Mouse (Mus musculus): ENCODE results near the gene Lrrn3. TPM values are rescaled to one million over a fixed set of nuclear protein-coding genes. Genes with fewer than 3 reads are reported as not detected.

Gene Lrrn3
- 0.96 and 1.1 TPM in 2 replicates for polyA plus RNA-seq (2012; rRNA removed)

DNA sequence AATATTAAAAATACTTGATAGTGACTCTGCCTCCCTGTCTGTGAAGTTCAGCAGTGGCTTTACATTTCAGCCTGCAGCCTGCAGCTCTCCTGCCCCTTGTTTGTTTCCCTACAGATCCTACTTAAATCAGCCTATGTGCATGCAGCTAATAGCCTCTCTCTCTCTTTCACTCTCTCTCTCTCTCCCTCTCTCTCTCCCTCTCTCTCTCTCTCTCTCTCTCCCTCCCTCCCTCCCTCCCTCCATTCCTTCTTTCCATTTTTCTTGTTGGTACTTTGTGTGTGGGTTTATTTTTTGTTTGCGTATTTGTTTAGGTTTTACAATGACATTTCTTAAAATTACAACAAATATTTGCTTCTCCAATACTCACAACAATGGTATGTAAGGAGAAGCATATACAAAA is at the start of gene Lrrn3:
TSS of gene Lrrn3 (minus strand) at position 101 of the 400 bp plus-strand sequence.
- DNase-seq (ENCODE audit: low spot score), result no peak

GRCm38 (mm10) chr12:41528410-41528809 is 42.2 kb upstream of the Lrrn3 start:
- DNase-seq (ENCODE audit: low spot score), result no peak

DNA sequence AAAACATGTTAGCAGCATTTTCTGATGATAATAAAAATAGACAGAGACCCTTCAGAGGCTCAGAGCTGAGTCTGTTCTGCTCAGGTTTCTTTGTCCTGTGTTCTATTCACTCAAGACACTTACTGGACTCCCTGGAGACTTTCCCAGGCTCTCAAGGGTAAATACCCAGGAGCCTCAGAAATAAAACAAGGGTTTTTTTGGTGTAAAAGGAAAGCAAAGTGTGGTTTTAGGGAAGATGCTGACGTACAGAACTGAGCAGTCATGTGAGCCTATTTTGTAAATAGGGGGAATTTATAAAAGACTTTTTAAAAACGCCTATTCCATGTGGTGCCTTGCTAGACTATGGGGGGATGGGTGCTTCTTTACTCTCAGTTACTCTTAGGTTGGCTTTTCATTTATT is 40.5 kb upstream of the Lrrn3 start:
- no peak for DNase-seq (ENCODE audit: low spot score)

DNA sequence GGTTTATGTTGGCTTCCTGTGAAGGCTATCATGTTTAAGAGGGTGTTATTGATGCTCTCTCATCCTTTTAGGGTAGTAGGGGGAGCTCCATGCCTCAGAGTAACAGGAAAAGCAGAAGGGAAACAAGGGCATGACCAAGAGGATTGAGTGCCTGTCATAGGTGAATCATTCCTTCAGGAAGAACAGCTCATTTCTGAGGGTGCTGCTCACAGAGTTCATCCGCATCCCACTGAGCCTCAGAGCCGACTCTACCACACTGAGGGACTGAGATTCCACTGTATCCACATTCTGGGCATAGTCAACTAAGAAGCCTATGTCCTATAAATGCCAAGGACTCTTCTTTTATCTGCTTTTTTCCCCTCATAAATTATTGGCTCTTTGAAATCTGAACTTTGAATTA is 35.4 kb upstream of the Lrrn3 start:
- no peak for DNase-seq (ENCODE audit: low spot score)

DNA sequence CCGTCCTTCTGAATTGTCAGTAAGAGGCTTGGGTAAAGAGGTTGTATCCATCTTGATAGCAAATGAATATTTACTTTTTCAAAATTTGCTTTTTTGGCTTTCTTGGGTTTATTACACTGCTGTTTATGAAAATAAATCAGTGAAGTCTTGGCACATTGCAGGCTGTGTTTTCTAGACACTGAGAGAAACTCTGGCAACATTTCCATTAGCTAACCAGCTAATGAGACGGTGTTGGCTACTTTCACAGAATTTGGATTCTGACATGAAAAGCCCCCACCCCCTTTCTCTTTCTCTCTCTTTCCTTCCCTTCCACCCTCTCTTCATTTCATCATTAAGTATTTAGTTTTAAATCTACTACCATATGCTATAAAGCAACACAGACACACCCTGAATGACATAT is 34.1 kb upstream of the Lrrn3 start:
- DNase-seq (ENCODE audit: low spot score), result no peak

DNA sequence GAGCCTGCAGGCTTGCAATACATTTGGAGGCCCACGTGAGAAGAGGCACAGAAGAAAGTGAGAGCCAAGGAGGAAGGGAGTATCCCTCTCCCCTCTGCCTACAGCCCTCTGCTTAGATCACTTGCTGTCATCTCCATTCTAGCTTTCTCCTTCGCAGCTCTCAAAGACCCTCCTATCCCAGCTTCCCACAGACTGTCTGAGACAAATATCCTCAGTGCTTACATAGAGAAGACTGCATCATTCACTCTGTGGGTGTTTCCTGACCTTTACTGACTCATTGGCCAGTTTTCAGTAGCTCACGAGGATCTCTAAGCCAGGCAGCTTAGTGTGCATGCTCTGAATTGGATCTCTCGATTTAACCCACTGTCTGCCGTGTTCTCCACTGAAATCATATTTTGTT is 32.7 kb upstream of the Lrrn3 start:
- no peak for DNase-seq (ENCODE audit: low spot score)

DNA sequence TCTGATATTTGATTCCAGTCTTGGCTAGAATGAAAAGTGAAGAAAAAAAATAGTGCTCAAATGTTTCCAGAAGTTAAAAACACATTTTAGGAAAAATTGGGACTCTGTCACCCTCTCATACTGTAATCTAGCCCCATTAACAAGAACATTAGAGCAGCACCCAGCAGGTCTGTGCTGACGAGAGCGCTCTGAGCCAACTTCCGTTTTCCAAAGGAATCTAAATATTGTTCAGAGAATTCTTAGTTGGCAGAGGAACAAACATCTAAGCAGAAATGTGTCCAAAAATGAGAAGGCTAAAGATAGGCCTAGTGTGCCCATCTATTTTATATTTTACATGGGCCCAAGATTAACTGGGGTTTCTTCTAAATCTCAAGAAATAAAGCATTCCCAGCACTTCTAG is 24.4 kb upstream of the Lrrn3 start:
- DNase-seq (ENCODE audit: low spot score), result no peak

GRCm38 (mm10) chr12:41508610-41509009 is 22.4 kb upstream of the Lrrn3 start:
- no peak for DNase-seq (ENCODE audit: low spot score)

DNA sequence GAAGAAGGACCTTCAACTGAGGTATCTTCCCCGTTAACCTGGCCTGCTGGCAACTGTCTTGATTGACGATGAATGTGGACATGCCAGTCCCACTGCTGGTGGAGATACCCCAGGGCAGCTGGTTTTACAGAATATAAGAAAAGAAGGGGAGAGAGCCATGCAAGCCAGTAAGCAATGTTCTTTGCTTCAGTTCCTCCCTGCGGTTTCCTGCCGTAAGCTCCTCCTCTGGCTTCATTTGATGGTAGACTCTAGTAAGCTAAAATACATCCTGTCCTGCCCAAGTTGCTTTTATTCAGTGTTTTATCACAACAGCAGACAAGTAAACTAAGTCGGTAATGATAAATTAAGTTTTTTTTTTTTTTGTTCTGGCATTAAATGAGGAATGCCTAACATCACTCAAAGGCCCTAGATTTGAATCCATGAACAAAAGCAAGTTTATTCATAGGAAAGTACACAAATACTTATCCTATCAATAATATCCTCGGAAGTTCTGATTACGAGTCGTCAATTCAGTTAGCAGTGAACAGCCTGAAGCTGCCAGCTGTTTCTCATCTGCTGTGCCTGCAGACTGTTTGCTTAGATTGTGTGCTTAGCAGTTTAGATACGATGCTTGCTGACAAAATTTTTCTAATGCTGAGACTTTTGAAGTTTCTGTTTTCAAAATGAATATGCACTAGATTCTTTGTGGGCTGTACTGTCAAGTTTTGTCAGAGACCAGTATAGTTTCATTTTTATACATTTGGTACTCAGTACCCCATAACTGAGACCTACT is 14.0 kb upstream of the Lrrn3 start:
- DNase-seq (ENCODE audit: low spot score), result no peak

DNA sequence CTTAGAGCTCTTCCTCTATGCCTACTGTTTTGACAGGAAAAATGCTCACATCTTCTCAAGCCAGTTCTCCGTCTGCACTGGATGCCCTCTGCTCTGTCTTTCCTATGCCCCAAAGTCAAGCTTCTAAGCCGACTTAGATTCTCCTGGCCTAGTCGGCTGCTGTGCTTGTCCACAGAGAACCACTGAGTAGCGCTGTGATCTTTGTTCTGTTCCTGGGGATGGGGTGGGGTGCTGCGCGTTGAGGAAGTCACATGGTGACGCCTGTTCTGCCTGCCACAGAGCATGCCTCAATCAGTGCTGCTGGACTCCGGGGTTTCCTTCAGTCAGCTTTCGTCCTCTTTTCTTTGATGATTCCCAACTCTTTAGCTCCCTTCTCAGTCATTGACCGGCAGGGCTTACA is 8.4 kb upstream of the Lrrn3 start:
- no peak for DNase-seq (ENCODE audit: low spot score)

DNA sequence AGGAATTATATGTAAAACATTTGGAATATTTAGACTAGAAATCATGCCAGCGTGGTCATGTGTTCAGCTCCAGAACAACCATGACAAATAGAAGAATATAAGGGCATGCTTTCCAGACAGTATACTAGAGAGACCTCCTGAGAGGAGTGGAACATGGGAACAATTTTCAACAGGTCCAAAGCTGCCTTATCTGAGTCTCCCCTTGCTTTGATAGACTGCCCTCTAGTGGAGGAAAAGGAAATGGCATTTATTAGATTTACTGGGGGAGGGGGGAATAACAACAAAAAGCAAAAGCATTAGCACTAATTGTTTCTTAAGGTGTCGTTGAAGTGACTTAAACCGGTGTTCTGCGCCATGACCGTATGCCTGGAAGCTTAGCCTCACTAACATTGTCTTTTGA is 774 bp upstream of the Lrrn3 start:
- no peak for DNase-seq (ENCODE audit: low spot score)

- DNase-seq (ENCODE audit: low spot score), result no peak
These were observed 567 bp downstream of the Lrrn3 start for GRCm38 (mm10) chr12:41485512-41486215.

DNA sequence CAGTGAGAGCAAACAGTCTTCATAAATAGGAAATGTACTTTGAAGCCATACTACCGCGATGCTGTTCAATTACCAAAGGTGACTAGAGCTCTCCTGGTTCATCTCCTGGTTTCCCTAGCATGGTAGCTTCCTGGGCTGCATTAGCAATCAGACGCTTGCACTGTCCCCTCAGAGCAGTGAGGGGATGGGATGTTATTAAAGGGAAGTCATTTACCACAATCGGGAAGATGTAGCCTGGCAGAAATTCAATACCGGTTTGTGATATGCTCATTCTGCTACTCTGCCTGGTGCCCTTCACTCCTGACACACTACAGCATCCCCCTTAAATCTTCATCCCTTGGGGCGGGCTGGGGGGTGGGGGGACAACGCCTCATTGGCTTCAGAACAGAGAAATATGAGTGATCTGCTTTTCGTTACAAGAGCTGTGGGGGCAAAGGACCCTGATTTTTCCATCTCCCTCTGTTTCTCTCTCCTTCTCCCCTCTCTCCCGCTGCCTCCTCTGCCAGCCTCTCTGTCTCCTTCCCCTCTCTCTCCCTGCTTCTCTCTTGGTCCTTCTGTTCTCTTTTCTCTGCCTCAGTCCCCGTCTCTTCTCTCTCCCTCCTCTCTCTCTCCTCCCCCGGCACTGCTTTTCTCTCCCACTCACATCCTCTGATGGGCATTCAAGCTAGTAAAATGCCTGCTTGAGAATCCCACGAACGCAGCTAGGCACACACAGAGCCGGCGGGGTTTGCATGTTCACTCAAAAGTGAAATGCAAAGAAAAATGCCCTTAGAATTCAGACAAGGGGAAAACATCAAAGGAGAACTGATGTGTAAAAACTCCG is 1.3 kb downstream of the Lrrn3 start:
- DNase-seq (ENCODE audit: low spot score), result no peak

DNA sequence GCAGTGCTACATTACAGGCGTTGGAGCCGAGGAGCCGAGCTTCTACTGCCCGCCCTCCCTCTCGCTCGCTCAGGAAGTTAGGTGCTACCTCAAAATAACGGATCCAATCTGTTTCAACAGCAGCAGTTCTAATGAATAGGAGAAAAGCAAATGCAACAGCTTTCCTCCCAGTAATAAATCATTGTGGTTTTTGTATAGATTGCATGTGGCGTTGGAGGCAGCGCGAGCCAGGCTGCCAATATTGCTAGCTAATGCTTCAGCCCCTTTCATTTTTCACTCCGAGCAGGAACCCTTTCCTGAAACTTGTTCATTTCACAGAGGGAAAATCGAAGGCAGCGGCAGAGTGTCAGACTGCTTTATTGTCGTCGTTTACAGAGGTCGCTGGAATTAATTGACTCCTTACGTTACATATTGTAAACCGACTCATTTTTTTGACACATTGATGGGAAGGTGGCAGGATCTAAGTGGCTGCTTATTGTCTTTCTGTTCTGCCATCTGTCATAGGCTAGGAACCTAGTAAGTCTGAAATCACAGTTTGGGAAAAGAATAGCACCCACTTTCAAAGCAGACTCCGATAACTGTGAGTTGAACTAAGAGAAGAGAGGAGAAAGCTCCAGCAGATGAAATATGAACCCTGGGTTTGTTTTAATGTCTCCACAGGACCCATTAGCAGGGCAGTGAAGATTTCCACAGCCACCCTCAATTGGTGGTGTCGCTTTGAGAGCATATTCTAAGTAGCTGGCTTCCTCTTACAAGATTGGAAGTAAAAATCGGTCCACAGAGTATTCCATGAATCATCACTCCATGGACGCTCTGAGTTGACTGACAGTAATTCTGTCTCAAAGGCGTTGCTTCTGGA is 2.4 kb downstream of the Lrrn3 start:
- DNase-seq (ENCODE audit: low spot score), result no peak

GRCm38 (mm10) chr12:41483091-41483592 is 3.1 kb downstream of the Lrrn3 start:
- DNase-seq (ENCODE audit: low spot score), result no peak

GRCm38 (mm10) chr12:41481486-41481885 is 4.7 kb downstream of the Lrrn3 start:
- DNase-seq (ENCODE audit: low spot score), result no peak

DNA sequence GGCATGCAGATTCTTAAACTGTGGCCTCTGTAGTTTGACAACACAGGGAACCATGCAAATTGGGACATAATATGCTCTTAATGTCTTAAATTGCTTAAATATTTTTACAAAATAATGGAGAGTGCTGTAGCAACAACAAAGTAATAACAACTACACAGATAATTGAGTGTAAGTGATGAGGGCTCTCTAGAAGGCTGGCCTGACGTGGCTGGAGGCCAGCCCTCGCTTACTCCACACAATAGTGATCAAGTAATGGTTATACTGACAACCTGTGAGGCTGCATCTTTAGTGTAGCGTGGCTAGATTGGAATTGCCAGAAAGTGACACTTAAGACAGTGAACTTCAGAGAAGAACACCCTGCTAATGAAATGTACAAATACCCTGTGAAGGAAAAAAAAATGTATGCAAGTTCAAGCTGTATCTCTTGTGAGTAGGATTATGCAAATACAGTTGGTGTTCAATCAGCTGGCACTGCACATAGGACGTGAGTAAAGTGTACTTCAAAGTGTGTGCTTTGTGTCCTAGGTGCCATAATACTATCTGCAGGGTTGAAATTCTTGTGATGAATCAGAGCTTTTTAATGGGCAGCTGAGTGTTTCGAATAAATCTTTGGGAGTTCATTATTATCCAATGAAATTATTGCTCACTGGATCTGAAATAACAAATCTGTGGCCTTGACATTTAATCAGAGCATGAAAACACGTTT is 17.0 kb downstream of the Lrrn3 start:
- no peak for DNase-seq (ENCODE audit: low spot score)

- no peak for DNase-seq (ENCODE audit: low spot score)
These were observed 17.7 kb downstream of the Lrrn3 start for GRCm38 (mm10) chr12:41468374-41468991.

DNA sequence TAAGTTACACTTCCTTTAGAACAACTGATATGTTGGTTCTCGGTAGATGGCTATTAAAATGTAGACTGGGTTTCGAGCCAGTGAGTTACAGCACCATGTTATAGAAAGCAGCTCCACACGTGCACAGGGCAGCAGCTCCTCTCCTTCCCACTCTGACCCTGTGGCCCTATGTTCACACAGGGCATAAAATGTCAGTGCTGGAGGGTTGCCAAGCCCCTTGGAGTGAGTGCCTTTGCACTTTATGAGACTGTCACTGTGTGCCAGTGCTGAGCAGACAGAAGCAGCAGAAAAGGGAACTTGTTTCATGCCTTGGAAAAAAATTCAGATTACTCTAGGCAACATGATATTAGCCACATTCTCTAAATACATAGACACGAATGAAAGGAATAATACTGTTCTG is 47.8 kb downstream of the Lrrn3 start:
- no peak for DNase-seq (ENCODE audit: low spot score)

Measured in urinary bladder, adult 2 months (tissue).